Mouse (Mus musculus): Measurements from ENCODE around the gene Lrmda. TPM values are rescaled to one million over a fixed set of nuclear protein-coding genes. Genes with fewer than 3 reads are reported as not detected.

Lrmda gene
- polyA plus RNA-seq, 1 experiment from 2014 or later = 0.60 TPM

DNA sequence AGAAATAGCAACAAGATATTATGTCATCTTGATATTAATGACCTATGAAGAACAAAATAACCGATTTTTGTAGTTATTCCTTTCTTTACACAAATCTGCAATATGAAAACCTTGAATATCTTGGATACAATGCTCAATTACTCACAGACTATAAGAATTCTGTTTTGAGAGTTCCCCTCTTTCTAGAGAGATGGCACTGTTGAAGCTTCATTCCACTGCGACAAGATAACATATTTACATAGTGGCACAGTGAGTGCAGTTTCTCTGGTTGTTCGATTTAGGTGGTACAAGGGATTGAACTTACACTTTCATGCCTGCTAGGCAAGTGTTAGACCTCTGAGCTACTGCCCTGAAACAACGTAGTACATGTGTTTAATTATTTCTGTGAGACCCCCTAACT is 362.6 kb downstream of the Lrmda start:
- 69% methylated on average over 4 of the region's 4 CpGs for WGBS

DNA sequence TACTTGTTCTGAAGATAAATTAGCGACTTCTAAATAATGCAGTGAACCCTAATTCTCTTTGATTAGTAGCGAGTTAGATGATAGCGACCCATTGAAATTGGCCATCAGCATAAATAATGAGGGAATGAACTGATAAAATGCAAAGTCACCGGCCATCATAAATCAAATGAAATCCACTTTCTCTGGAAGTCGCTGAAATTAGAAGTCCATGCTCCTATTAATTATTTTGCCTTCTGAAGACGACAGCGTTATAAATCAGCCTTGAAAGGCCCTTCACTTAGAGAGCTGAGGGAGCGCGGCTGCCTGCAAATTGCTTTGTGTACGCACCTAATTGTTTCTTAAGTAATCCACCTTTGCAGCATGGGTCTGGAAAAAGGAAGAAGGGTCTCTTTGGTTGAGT is 374.1 kb downstream of the Lrmda start:
- H3K4me1 ChIP-seq = no peaks in the 10 kb centered on the region
- no peaks in the 10 kb centered on the region for H3K9me3 ChIP-seq
- no peaks in the 10 kb centered on the region for H3K27me3 ChIP-seq (replicated peaks)
- H3K4me2 ChIP-seq = no peak overlapping the region
- no peak for ATAC-seq (ENCODE audit: extremely low read depth, insufficient number of reproducible peaks, low FRiP score, low TSS enrichment)
- no peak overlapping the region for H3K9ac ChIP-seq
- 82% methylated on average over 10 of the region's 10 CpGs for WGBS
- no peaks in the 10 kb centered on the region for H3K36me3 ChIP-seq
- H3K4me3 ChIP-seq = no peak overlapping the region
- H3K27ac ChIP-seq (replicated peaks) = no peak overlapping the region

More for the DNA sequence above, 362.6 kb downstream of the Lrmda start:
- H3K4me1 ChIP-seq = no peaks in the 10 kb centered on the region
- no peaks in the 10 kb centered on the region for H3K27me3 ChIP-seq (replicated peaks)
- no peaks in the 10 kb centered on the region for H3K36me3 ChIP-seq
- no peak overlapping the region for H3K4me3 ChIP-seq
- no peak overlapping the region for H3K4me2 ChIP-seq
- H3K9me3 ChIP-seq = no peaks in the 10 kb centered on the region
- H3K9ac ChIP-seq = no peak overlapping the region
- no peak overlapping the region for H3K27ac ChIP-seq (replicated peaks)
- ATAC-seq (ENCODE audit: extremely low read depth, insufficient number of reproducible peaks, low FRiP score, low TSS enrichment) = no peak

DNA sequence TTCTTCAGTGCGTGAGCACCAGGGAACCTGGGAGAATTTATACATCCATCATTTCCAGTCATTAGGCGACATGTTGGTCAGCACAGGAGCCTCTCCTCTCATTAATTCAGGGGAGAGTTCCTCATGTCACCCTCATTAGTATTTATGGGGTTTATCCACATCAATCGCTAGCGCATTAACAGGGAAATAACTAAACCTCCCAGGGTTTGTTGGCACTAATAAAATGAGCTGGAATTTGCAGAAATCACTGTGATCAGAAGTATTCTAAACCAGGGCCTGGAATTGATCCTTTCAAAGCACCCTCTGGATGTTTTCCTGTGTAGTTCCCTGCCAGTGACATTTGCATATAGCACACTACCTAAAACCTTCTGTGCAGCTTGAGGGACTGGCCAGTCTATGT is 382.9 kb downstream of the Lrmda start:
- H3K9me3 ChIP-seq = no peaks in the 10 kb centered on the region
- no peak overlapping the region for H3K4me3 ChIP-seq
- 0 out of 2 replicates have a peak, but pooled peaks cover 6% of the 10 kb centered on the region for H3K27me3 ChIP-seq (replicated peaks)
- no peaks in the 10 kb centered on the region for H3K4me1 ChIP-seq
- no peak overlapping the region for H3K27ac ChIP-seq (replicated peaks)
- H3K4me2 ChIP-seq = no peak overlapping the region
- H3K9ac ChIP-seq = no peak overlapping the region
- no peak for ATAC-seq (ENCODE audit: extremely low read depth, insufficient number of reproducible peaks, low FRiP score, low TSS enrichment)
- 74% methylated on average over 4 of the region's 4 CpGs for WGBS
- H3K36me3 ChIP-seq = no peaks in the 10 kb centered on the region

DNA sequence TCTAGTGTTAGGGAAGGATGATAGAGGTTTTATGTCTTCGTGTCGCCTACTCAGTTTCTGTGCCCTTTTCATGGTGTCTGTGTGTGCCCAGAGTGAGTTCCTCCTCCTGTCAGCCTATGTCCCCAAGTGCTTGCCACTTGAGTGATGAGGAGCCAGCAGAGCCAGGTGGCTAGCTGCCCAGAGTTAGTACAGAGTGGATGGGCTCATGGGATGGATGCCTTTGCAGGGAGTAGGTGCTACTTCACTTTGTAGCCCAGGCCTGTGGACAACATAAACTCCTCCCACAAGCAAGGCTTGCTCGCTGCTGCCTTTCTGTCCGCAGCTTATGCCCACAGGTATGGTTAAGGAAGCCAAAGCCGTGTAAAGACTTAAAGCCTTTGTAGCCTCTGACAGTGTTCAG is 387.1 kb downstream of the Lrmda start:
- Histone ChIP-seq H3K27me3 (replicated peaks) (0 out of 2 replicates have a peak, but pooled peaks cover 6% of the 10 kb centered on the region), H3K4me3 (no peak overlapping the region), H3K4me1 (no peaks in the 10 kb centered on the region), H3K9ac (no peak overlapping the region), H3K27ac (replicated peaks) (no peak overlapping the region), H3K36me3 (no peaks in the 10 kb centered on the region), H3K9me3 (no peaks in the 10 kb centered on the region), H3K4me2 (no peak overlapping the region)
- 69% methylated on average over 5 of the region's 5 CpGs for WGBS
- ATAC-seq (ENCODE audit: extremely low read depth, insufficient number of reproducible peaks, low FRiP score, low TSS enrichment) = no peak

DNA sequence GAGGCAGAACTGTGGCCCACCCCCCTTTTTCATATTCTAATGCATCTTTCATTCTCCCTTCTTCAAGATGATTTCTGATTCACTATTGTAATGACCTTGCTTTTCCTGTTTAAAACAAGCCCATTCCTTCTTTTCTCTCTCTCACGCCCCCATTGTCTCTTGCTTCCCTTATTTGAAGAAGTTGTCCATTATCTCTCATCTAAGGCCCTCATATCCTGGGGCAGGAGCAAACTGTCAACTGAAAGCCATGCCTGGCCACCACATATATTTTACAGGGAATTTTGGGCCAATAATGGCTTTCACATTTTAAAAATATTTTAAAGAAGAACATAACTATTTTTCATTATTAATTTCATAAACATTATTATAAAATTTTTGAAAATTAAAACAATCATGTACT is 391.3 kb downstream of the Lrmda start:
- no peaks in the 10 kb centered on the region for H3K36me3 ChIP-seq
- H3K27me3 ChIP-seq (replicated peaks) = 0 out of 2 replicates have a peak, but pooled peaks cover 6% of the 10 kb centered on the region
- no peak overlapping the region for H3K4me3 ChIP-seq
- no peaks in the 10 kb centered on the region for H3K9me3 ChIP-seq
- 56% methylated on average over 1 of the region's 1 CpGs for WGBS
- no peaks in the 10 kb centered on the region for H3K4me1 ChIP-seq
- no peak overlapping the region for H3K27ac ChIP-seq (replicated peaks)
- ATAC-seq (ENCODE audit: extremely low read depth, insufficient number of reproducible peaks, low FRiP score, low TSS enrichment) = no peak
- no peak overlapping the region for H3K9ac ChIP-seq
- H3K4me2 ChIP-seq = no peak overlapping the region

DNA sequence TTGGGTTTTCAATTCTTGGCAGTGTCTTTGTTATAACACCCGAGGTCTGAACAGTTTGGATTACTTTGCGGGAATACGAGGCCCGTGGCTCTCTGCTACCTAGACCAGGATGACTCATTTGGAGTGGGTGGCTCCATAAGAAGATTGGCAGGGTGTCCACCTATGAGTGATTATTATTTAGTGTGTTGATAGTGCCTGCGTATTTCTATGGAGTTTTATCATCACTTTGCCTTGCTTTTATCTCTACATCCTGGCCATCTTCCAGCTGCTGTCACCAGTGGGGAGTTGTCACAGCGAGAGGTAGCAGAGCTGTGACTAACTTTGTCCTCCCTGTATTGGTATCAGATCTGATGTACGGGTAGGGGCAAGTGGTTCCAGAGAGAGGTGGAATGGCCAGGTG is 393.7 kb downstream of the Lrmda start:
- WGBS = 41% methylated on average over 7 of the region's 7 CpGs
- no peak for ATAC-seq (ENCODE audit: extremely low read depth, insufficient number of reproducible peaks, low FRiP score, low TSS enrichment)
- Histone ChIP-seq H3K9me3 (0 out of 2 replicates have a peak, but pooled peaks cover 4% of the 10 kb centered on the region), H3K4me1 (no peaks in the 10 kb centered on the region), H3K27me3 (replicated peaks) (no peaks in the 10 kb centered on the region), H3K4me2 (no peak overlapping the region), H3K27ac (replicated peaks) (no peak overlapping the region), H3K9ac (no peak overlapping the region), H3K36me3 (no peaks in the 10 kb centered on the region), H3K4me3 (no peak overlapping the region)

DNA sequence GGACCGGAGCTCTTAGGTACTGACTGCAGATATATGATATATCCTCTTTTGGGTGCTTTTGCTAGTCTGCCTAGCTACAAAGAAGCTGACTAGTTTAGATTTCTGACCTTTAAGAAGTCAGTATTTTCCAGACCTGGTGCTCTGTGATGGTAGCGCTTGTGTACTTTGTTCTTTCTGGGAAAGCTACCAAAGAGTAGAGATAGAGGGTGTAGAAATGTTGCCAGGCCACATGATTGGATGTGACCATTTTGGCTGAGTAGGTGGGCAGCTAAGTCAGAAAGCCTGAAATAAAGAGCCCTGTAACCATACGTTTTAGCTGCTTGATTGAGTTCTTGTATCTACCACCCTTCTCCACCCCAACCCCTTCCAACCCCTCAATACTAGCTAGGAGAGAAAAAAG is 398.2 kb downstream of the Lrmda start:
- Histone ChIP-seq H3K9me3 (0 out of 2 replicates have a peak, but pooled peaks cover 10% of the 10 kb centered on the region), H3K4me2 (no peak overlapping the region), H3K4me3 (no peak overlapping the region), H3K36me3 (no peaks in the 10 kb centered on the region), H3K4me1 (no peaks in the 10 kb centered on the region), H3K27me3 (replicated peaks) (no peaks in the 10 kb centered on the region), H3K9ac (no peak overlapping the region), H3K27ac (replicated peaks) (no peak overlapping the region)
- no peak for ATAC-seq (ENCODE audit: extremely low read depth, insufficient number of reproducible peaks, low FRiP score, low TSS enrichment)
- WGBS = 88% methylated on average over 3 of the region's 3 CpGs

DNA sequence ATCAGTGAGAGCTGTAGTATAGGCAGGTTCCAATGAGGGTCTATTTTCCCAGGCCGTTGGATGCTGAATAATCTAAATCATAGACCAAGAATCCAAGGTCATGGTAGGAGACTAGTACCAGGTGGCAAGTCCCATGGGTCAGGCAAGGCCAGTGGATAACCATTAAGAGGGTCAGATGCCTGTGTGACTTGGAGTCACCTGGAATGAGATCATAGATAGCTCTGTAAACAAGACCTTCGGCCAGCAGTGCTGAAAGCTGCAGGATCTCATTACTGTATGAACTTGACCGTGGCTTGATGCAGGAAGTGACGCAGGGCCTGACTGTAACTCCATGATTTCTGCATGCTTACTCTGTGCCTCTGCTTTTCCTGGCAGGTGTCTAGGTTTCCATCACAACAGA is 402.2 kb downstream of the Lrmda start:
- Histone ChIP-seq H3K36me3 (no peaks in the 10 kb centered on the region), H3K9ac (no peak overlapping the region), H3K27me3 (replicated peaks) (no peaks in the 10 kb centered on the region), H3K4me3 (no peak overlapping the region), H3K27ac (replicated peaks) (no peak overlapping the region), H3K4me1 (no peaks in the 10 kb centered on the region), H3K4me2 (no peak overlapping the region), H3K9me3 (0 out of 2 replicates have a peak, but pooled peaks cover 10% of the 10 kb centered on the region)
- ATAC-seq (ENCODE audit: extremely low read depth, insufficient number of reproducible peaks, low FRiP score, low TSS enrichment) = no peak
- 78% methylated on average over 4 of the region's 4 CpGs for WGBS

DNA sequence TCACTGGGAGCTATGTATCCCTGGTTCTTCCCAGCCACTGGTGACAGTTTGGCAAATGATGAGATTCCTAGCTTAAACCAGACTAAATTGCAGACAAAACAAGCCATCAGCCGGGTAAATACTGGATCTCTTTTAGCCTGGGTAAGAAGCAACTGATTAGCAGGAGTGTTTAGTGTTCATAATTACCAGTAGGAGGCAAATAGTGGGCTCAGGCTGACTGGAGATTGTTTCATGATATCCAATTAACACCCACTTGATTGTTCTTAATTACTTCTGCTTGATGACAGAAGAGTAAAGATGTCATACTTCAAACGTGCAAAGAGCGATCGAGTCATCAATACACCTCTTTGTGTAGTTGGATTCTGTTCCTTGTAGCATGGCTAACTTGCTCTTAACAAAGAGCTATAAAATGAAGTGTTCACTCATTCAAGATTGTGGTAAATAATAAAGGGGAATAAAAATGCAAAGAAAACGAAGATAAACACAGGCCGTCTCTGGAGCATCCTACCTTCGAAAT is 405.6 kb downstream of the Lrmda start:
- Histone ChIP-seq H3K27me3 (replicated peaks) (no peaks in the 10 kb centered on the region), H3K9ac (no peak overlapping the region), H3K27ac (replicated peaks) (no peak overlapping the region), H3K36me3 (no peaks in the 10 kb centered on the region), H3K4me1 (0 out of 2 replicates have a peak, but pooled peaks cover 3% of the 10 kb centered on the region), H3K4me2 (no peak overlapping the region), H3K9me3 (no peaks in the 10 kb centered on the region), H3K4me3 (no peak overlapping the region)
- WGBS = 82% methylated on average over 7 of the region's 7 CpGs
- no peak for ATAC-seq (ENCODE audit: extremely low read depth, insufficient number of reproducible peaks, low FRiP score, low TSS enrichment)

DNA sequence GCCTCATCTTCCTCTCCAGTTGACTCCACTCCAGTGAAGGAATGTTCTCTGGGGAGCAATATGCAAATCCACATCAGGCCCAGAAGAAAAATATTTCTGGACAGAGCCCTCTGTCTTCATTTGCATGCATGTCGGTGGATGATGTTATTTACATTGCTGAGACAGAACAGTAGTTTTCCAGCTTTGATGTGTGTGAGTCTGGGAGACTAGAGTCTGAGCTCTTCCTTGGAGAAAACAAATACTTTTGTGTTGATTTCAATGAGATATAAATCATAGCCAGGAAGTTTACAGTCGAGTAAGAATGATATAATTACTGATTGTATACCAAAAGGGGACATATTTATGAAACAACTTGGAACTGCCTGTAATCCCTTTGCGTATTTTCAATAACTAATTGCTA is 415.9 kb downstream of the Lrmda start:
- Histone ChIP-seq H3K9ac (no peak overlapping the region), H3K27me3 (replicated peaks) (no peaks in the 10 kb centered on the region), H3K4me1 (peaks cover 5% of the 10 kb centered on the region), H3K27ac (replicated peaks) (no peak overlapping the region), H3K9me3 (no peaks in the 10 kb centered on the region), H3K36me3 (no peaks in the 10 kb centered on the region), H3K4me2 (no peak overlapping the region), H3K4me3 (no peak overlapping the region)
- no peak for ATAC-seq (ENCODE audit: extremely low read depth, insufficient number of reproducible peaks, low FRiP score, low TSS enrichment)
- 68% methylated on average over 3 of the region's 3 CpGs for WGBS

DNA sequence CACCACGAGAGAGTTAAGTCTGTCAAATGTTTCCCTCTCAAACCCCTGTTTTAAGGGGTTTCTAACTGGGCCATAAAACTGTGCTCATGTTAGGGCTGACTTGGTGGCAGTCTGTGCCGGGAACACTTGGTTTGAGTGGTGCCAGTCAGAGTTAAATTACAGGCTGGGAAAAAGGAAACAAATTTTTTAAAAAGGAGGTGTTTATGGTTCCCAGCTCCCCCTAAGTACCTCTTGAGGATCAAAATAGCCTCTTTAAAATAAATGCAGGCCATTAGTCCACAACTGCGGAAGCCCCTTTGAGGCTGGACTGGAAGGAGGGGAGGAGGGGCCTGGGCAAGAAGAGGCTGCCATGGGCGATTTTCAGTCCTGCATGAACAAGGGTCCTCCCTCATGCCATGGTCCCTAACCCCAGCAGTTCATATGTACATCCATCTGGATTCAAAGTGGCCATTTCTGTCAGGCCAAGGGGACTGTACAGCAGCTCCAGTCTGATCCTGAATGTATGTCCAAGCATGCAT is 416.4 kb downstream of the Lrmda start:
- H3K9me3 ChIP-seq = no peaks in the 10 kb centered on the region

DNA sequence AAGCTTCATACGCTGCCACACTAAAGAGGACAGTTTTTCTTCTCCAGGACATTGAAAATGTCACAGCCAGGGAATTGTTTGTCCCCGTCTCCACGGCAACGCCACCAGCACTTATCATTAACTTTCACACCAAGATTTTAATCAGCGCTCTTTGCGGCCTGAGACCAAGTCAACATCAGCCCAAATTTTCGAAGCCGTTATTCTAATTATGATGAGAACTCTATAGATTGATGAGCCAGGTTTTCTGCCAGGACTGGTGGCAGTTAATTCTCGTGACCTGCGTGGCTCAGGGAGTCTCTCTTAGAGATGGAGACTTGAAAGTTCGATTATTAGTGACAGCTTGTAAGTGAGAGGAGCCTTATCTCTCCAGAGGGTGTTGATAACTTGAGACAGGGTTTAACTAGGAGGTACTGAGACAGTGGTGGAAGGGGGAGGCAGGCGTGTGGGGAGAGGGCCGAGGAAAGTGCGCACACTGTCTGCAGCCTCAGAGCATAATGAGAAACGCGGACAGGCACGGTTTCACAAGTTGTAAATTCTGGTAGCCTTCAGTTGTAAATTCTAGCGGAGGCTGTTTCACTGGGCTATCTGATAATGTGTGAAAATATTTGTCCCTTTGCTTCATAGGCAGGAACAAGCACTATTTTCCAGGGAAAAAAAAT is 421.0 kb downstream of the Lrmda start:
- Histone ChIP-seq H3K9ac (peak overlapping the region; percentile 40; the same call in 1 of the 2 replicates), H3K36me3 (no peaks in the 10 kb centered on the region), H3K4me3 (peak overlapping the region; percentile 18; the same call in 1 of the 2 replicates), H3K4me1 (peaks cover 15% of the 10 kb centered on the region), H3K4me2 (peak overlapping the region; percentile 55), H3K27me3 (replicated peaks) (peaks cover 11% of the 10 kb centered on the region; the same call in 1 of the 2 replicates), H3K9me3 (no peaks in the 10 kb centered on the region), H3K27ac (replicated peaks) (no peak overlapping the region)
- WGBS = 9% methylated on average over 18 of the region's 18 CpGs
- no peak for ATAC-seq (ENCODE audit: extremely low read depth, insufficient number of reproducible peaks, low FRiP score, low TSS enrichment)

More for the DNA sequence above, 416.4 kb downstream of the Lrmda start:
- H3K27me3 ChIP-seq (replicated peaks) = no peaks in the 10 kb centered on the region
- no peak overlapping the region for H3K9ac ChIP-seq
- H3K4me2 ChIP-seq = no peak overlapping the region
- no peak for ATAC-seq (ENCODE audit: extremely low read depth, insufficient number of reproducible peaks, low FRiP score, low TSS enrichment)
- no peak overlapping the region for H3K27ac ChIP-seq (replicated peaks)
- H3K4me3 ChIP-seq = no peak overlapping the region
- 64% methylated on average over 4 of the region's 4 CpGs for WGBS
- peaks cover 10% of the 10 kb centered on the region for H3K4me1 ChIP-seq
- no peaks in the 10 kb centered on the region for H3K36me3 ChIP-seq
